Mouse (Mus musculus): ENCODE measurements around the gene Ube2j1. TPM values are rescaled to one million over a fixed set of nuclear protein-coding genes. Genes with fewer than 3 reads are reported as not detected.
"Not testable (repeated sequence)": the region's sequence is repeated elsewhere in the genome, so short reads cannot be mapped to it uniquely, and the experiment has no call there.

Ube2j1 gene
- polyA plus RNA-seq, 1 experiment from 2014 or later, result 43.0 TPM

- Histone ChIP-seq H3K27me3 (replicated peaks; ENCODE audit: control insufficient read depth, insufficient read depth, low read length) (no peaks in the 10 kb centered on the region), H3K36me3 (ENCODE audit: control insufficient read depth, insufficient read depth, low read length) (no peaks in the 10 kb centered on the region), H3K4me2 (ENCODE audit: low read depth, low read length) (no peak overlapping the region), H3K4me1 (ENCODE audit: control insufficient read depth, insufficient read depth, low read length) (0 out of 2 replicates have a peak, but pooled peaks cover 2% of the 10 kb centered on the region), H3K4me3 (ENCODE audit: low read length) (no peak overlapping the region), H3K27ac (ENCODE audit: low read length) (no peak overlapping the region), H3K9me3 (ENCODE audit: control insufficient read depth, low read length) (no peaks in the 10 kb centered on the region), H3K9ac (ENCODE audit: low read depth, low read length) (no peak overlapping the region)
- WGBS, result 47% methylated on average over 3 of the region's 3 CpGs
- ATAC-seq, result peak; percentile 79
Observed at GRCm38 (mm10) chr4:32987006-32987405, 44.2 kb upstream of the Ube2j1 start.

GRCm38 (mm10) chr4:32989346-32989745 lies 41.9 kb upstream of the Ube2j1 start:
- no peak for ATAC-seq
- H3K9ac ChIP-seq (ENCODE audit: low read depth, low read length), result no peak overlapping the region
- no peak overlapping the region for H3K4me3 ChIP-seq (ENCODE audit: low read length)
- no peaks in the 10 kb centered on the region for H3K36me3 ChIP-seq (ENCODE audit: control insufficient read depth, insufficient read depth, low read length)
- 83% methylated on average over 2 of the region's 2 CpGs for WGBS
- no peaks in the 10 kb centered on the region for H3K9me3 ChIP-seq (ENCODE audit: control insufficient read depth, low read length)
- H3K4me1 ChIP-seq (ENCODE audit: control insufficient read depth, insufficient read depth, low read length), result 0 out of 2 replicates have a peak, but pooled peaks cover 2% of the 10 kb centered on the region
- no peak overlapping the region for H3K4me2 ChIP-seq (ENCODE audit: low read depth, low read length)
- no peak overlapping the region for H3K27ac ChIP-seq (ENCODE audit: low read length)
- no peaks in the 10 kb centered on the region for H3K27me3 ChIP-seq (replicated peaks; ENCODE audit: control insufficient read depth, insufficient read depth, low read length)

GRCm38 (mm10) chr4:32994168-32994567 lies 37.0 kb upstream of the Ube2j1 start:
- Histone ChIP-seq H3K9me3 (ENCODE audit: control insufficient read depth, low read length) (no peaks in the 10 kb centered on the region), H3K4me3 (ENCODE audit: low read length) (no peak overlapping the region), H3K36me3 (ENCODE audit: control insufficient read depth, insufficient read depth, low read length) (no peaks in the 10 kb centered on the region), H3K4me2 (ENCODE audit: low read depth, low read length) (no peak overlapping the region), H3K4me1 (ENCODE audit: control insufficient read depth, insufficient read depth, low read length) (no peaks in the 10 kb centered on the region), H3K9ac (ENCODE audit: low read depth, low read length) (no peak overlapping the region), H3K27ac (ENCODE audit: low read length) (no peak overlapping the region), H3K27me3 (replicated peaks; ENCODE audit: control insufficient read depth, insufficient read depth, low read length) (no peaks in the 10 kb centered on the region)
- 81% methylated on average over 3 of the region's 3 CpGs for WGBS
- no peak for ATAC-seq

GRCm38 (mm10) chr4:32996083-32996482 lies 35.1 kb upstream of the Ube2j1 start:
- ATAC-seq, result no peak
- H3K4me2 ChIP-seq (ENCODE audit: low read depth, low read length), result no peak overlapping the region
- no peaks in the 10 kb centered on the region for H3K9me3 ChIP-seq (ENCODE audit: control insufficient read depth, low read length)
- no peak overlapping the region for H3K4me3 ChIP-seq (ENCODE audit: low read length)
- H3K27me3 ChIP-seq (replicated peaks; ENCODE audit: control insufficient read depth, insufficient read depth, low read length), result no peaks in the 10 kb centered on the region
- no peak overlapping the region for H3K27ac ChIP-seq (ENCODE audit: low read length)
- no peak overlapping the region for H3K9ac ChIP-seq (ENCODE audit: low read depth, low read length)
- no peaks in the 10 kb centered on the region for H3K4me1 ChIP-seq (ENCODE audit: control insufficient read depth, insufficient read depth, low read length)
- WGBS, result 90% methylated on average over 5 of the region's 5 CpGs
- H3K36me3 ChIP-seq (ENCODE audit: control insufficient read depth, insufficient read depth, low read length), result no peaks in the 10 kb centered on the region

GRCm38 (mm10) chr4:32997571-32997970 lies 33.6 kb upstream of the Ube2j1 start:
- Histone ChIP-seq H3K9me3 (ENCODE audit: control insufficient read depth, low read length) (no peaks in the 10 kb centered on the region), H3K27me3 (replicated peaks; ENCODE audit: control insufficient read depth, insufficient read depth, low read length) (no peaks in the 10 kb centered on the region), H3K4me2 (ENCODE audit: low read depth, low read length) (no peak overlapping the region), H3K4me1 (ENCODE audit: control insufficient read depth, insufficient read depth, low read length) (no peaks in the 10 kb centered on the region), H3K36me3 (ENCODE audit: control insufficient read depth, insufficient read depth, low read length) (no peaks in the 10 kb centered on the region), H3K27ac (ENCODE audit: low read length) (no peak overlapping the region), H3K4me3 (ENCODE audit: low read length) (no peak overlapping the region), H3K9ac (ENCODE audit: low read depth, low read length) (no peak overlapping the region)
- ATAC-seq, result no peak
- WGBS, result 81% methylated on average over 5 of the region's 5 CpGs

GRCm38 (mm10) chr4:32998996-32999395 lies 32.2 kb upstream of the Ube2j1 start:
- no peak overlapping the region for H3K4me2 ChIP-seq (ENCODE audit: low read depth, low read length)
- no peak overlapping the region for H3K9ac ChIP-seq (ENCODE audit: low read depth, low read length)
- WGBS, result 94% methylated on average over 8 of the region's 8 CpGs
- H3K27me3 ChIP-seq (replicated peaks; ENCODE audit: control insufficient read depth, insufficient read depth, low read length), result no peaks in the 10 kb centered on the region
- H3K36me3 ChIP-seq (ENCODE audit: control insufficient read depth, insufficient read depth, low read length), result no peaks in the 10 kb centered on the region
- no peaks in the 10 kb centered on the region for H3K4me1 ChIP-seq (ENCODE audit: control insufficient read depth, insufficient read depth, low read length)
- ATAC-seq, result no peak
- no peaks in the 10 kb centered on the region for H3K9me3 ChIP-seq (ENCODE audit: control insufficient read depth, low read length)
- H3K4me3 ChIP-seq (ENCODE audit: low read length), result no peak overlapping the region
- H3K27ac ChIP-seq (ENCODE audit: low read length), result no peak overlapping the region

- Histone ChIP-seq H3K9me3 (ENCODE audit: control insufficient read depth, low read length) (no peaks in the 10 kb centered on the region), H3K36me3 (ENCODE audit: control insufficient read depth, insufficient read depth, low read length) (no peaks in the 10 kb centered on the region), H3K4me3 (ENCODE audit: low read length) (no peak overlapping the region), H3K27me3 (replicated peaks; ENCODE audit: control insufficient read depth, insufficient read depth, low read length) (no peaks in the 10 kb centered on the region), H3K4me2 (ENCODE audit: low read depth, low read length) (no peak overlapping the region), H3K4me1 (ENCODE audit: control insufficient read depth, insufficient read depth, low read length) (no peaks in the 10 kb centered on the region), H3K9ac (ENCODE audit: low read depth, low read length) (no peak overlapping the region), H3K27ac (ENCODE audit: low read length) (peak overlapping the region; percentile 45; the same call in 1 of the 2 replicates)
- 57% methylated on average over 3 of the region's 3 CpGs for WGBS
- peak; percentile 65 for ATAC-seq
Observed at GRCm38 (mm10) chr4:33002081-33002480, 29.1 kb upstream of the Ube2j1 start.

- WGBS, result 66% methylated on average over 10 of the region's 10 CpGs
- not testable (repeated sequence) for H3K9me3 ChIP-seq (ENCODE audit: control insufficient read depth, low read length); H3K27me3 ChIP-seq (replicated peaks; ENCODE audit: control insufficient read depth, insufficient read depth, low read length); H3K4me3 ChIP-seq (ENCODE audit: low read length); H3K36me3 ChIP-seq (ENCODE audit: control insufficient read depth, insufficient read depth, low read length); H3K27ac ChIP-seq (ENCODE audit: low read length); H3K4me2 ChIP-seq (ENCODE audit: low read depth, low read length); H3K9ac ChIP-seq (ENCODE audit: low read depth, low read length); H3K4me1 ChIP-seq (ENCODE audit: control insufficient read depth, insufficient read depth, low read length)
- ATAC-seq, result peak; percentile 87
Observed at GRCm38 (mm10) chr4:33005595-33006470, 25.4 kb upstream of the Ube2j1 start.

GRCm38 (mm10) chr4:33006844-33007243 lies 24.4 kb upstream of the Ube2j1 start:
- Histone ChIP-seq H3K4me1 (ENCODE audit: control insufficient read depth, insufficient read depth, low read length) (peaks cover 4% of the 10 kb centered on the region; the same call in 1 of the 2 replicates), H3K36me3 (ENCODE audit: control insufficient read depth, insufficient read depth, low read length) (no peaks in the 10 kb centered on the region), H3K9ac (ENCODE audit: low read depth, low read length) (no peak overlapping the region), H3K9me3 (ENCODE audit: control insufficient read depth, low read length) (no peaks in the 10 kb centered on the region), H3K4me2 (ENCODE audit: low read depth, low read length) (no peak overlapping the region), H3K4me3 (ENCODE audit: low read length) (no peak overlapping the region), H3K27ac (ENCODE audit: low read length) (no peak overlapping the region), H3K27me3 (replicated peaks; ENCODE audit: control insufficient read depth, insufficient read depth, low read length) (no peaks in the 10 kb centered on the region)
- no peak for ATAC-seq
- 85% methylated on average over 11 of the region's 11 CpGs for WGBS

Measured in intestine, embryonic 16.5 days (tissue).